ENCODE assay signal across 7 mouse cellular contexts in the genomic region with DNA sequence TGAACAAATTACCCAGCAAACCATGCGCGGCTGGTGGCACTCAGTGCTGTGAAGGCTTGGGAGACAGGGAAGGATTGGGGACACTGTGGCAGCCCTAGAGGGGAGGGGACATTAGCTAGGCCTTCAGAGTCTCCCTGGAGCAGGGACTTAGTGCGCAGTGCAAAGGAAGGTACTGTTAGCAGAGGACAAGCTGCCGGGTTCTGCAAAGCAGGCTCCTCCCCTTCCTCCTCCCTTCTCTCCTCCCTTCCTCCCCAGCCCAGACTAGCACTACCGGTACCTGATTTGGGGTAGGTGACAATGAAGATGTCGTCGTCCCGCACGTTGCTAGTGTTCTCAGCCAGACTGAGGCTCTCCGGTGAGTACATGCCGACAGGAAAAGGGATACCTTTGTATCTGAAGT. TPM values are rescaled to one million over a fixed set of nuclear protein-coding genes. Genes with fewer than 3 reads are reported as not detected.
A peak's percentile ranks its signal among the peaks of the same experiment; 100 is the strongest.
DNase-seq lines count a peak whose midpoint lies in the region; ATAC-seq lines count a peak whose summit lies in the region.

No protein-coding gene starts in this region.

- peak overlapping the region; percentile 24 for H3K4me3 ChIP-seq in embryonic facial prominence, embryonic 12.5 days
- H3K4me3 ChIP-seq in midbrain, embryonic 15.5 days: 0 out of 2 replicates have a peak overlapping the region, but pooled peaks have one; percentile 9

- H3K9ac ChIP-seq in embryonic facial prominence, embryonic 12.5 days: no peak overlapping the region
- H3K9ac ChIP-seq in midbrain, embryonic 15.5 days: no peak overlapping the region

- no peaks in the 10 kb centered on the region for H3K36me3 ChIP-seq in embryonic facial prominence, embryonic 12.5 days
- H3K36me3 ChIP-seq in midbrain, embryonic 15.5 days (replicated peaks): no peaks in the 10 kb centered on the region

- peak; percentile 44 to 47 for DNase-seq in lung, adult 18-20 months
- DNase-seq in lung, postnatal 4 days: no peak
- peak; percentile 90 for DNase-seq in induced T-regulatory cell, adult 2 months (ENCODE audit: low read depth)
- no peak for DNase-seq in cerebellum, adult 11 months
- no peak for DNase-seq in frontal cortex, postnatal 25 days (ENCODE audit: low spot score in 2 of 2)

- no peak overlapping the region for H3K27ac ChIP-seq in embryonic facial prominence, embryonic 12.5 days
- H3K27ac ChIP-seq in midbrain, embryonic 15.5 days: no peak overlapping the region

- no peaks in the 10 kb centered on the region for H3K4me1 ChIP-seq in embryonic facial prominence, embryonic 12.5 days
- no peaks in the 10 kb centered on the region for H3K4me1 ChIP-seq in midbrain, embryonic 15.5 days

- WGBS in embryonic facial prominence, embryonic 12.5 days: 34% methylated on average over 11 of the region's 11 CpGs
- WGBS in midbrain, embryonic 15.5 days: 39% methylated on average over 11 of the region's 11 CpGs

- peaks cover 2% of the 10 kb centered on the region; the same call in 1 of the 2 replicates for H3K9me3 ChIP-seq in embryonic facial prominence, embryonic 12.5 days
- H3K9me3 ChIP-seq in midbrain, embryonic 15.5 days: no peaks in the 10 kb centered on the region

- ATAC-seq in embryonic facial prominence, embryonic 12.5 days (ENCODE audit: insufficient number of reproducible peaks, insufficient read depth, low FRiP score, low TSS enrichment): no peak
- no peak for ATAC-seq in midbrain, embryonic 15.5 days (replicated peaks)

- peak overlapping the region; percentile 42 for H3K4me2 ChIP-seq in embryonic facial prominence, embryonic 12.5 days (replicated peaks)
- peak overlapping the region; percentile 12; the same call in 1 of the 2 replicates for H3K4me2 ChIP-seq in midbrain, embryonic 15.5 days

- no peaks in the 10 kb centered on the region for H3K27me3 ChIP-seq in embryonic facial prominence, embryonic 12.5 days
- H3K27me3 ChIP-seq in midbrain, embryonic 15.5 days (replicated peaks): no peaks in the 10 kb centered on the region

RNA-seq across cellular contexts. Expression of a gene that starts 16.2 kb away (rescaled TPM):
- polyA plus RNA-seq in embryonic facial prominence, embryonic 12.5 days (2016; fragmentation: Nextera tagmentation; extraction: Ambion mirVana): not detected in 2 replicates
- polyA plus RNA-seq in midbrain, embryonic 15.5 days (2015; fragmentation: Nextera tagmentation; extraction: Ambion mirVana): not detected in 2 replicates

RNA-seq across cellular contexts. Expression of a gene that starts 20.8 kb away (rescaled TPM):
- 1.3 TPM in 2 replicates for polyA plus RNA-seq in embryonic facial prominence, embryonic 12.5 days (2016; fragmentation: Nextera tagmentation; extraction: Ambion mirVana)
- 0.54 and 0.74 TPM in 2 replicates for polyA plus RNA-seq in midbrain, embryonic 15.5 days (2015; fragmentation: Nextera tagmentation; extraction: Ambion mirVana)

RNA-seq across cellular contexts. Expression of a gene that starts 24.0 kb away (rescaled TPM):
- polyA plus RNA-seq in embryonic facial prominence, embryonic 12.5 days (2016; fragmentation: Nextera tagmentation; extraction: Ambion mirVana): 34.7 and 35.3 TPM in 2 replicates
- polyA plus RNA-seq in midbrain, embryonic 15.5 days (2015; fragmentation: Nextera tagmentation; extraction: Ambion mirVana): 24.5 and 26.4 TPM in 2 replicates

RNA-seq across cellular contexts. Expression of a gene that starts 26.5 kb away (rescaled TPM):
- 926 and 973 TPM in 2 replicates for polyA plus RNA-seq in embryonic facial prominence, embryonic 12.5 days (2016; fragmentation: Nextera tagmentation; extraction: Ambion mirVana)
- polyA plus RNA-seq in midbrain, embryonic 15.5 days (2015; fragmentation: Nextera tagmentation; extraction: Ambion mirVana): 537 and 538 TPM in 2 replicates

RNA-seq across cellular contexts. Expression of a gene that starts 36.9 kb away (rescaled TPM):
- 6.9 and 11.5 TPM in 2 replicates for polyA plus RNA-seq in embryonic facial prominence, embryonic 12.5 days (2016; fragmentation: Nextera tagmentation; extraction: Ambion mirVana)
- 3.3 and 3.8 TPM in 2 replicates for polyA plus RNA-seq in midbrain, embryonic 15.5 days (2015; fragmentation: Nextera tagmentation; extraction: Ambion mirVana)

Comparison
In these comparisons a context has a peak if more than half of its experiments do, and no peak if none do; other contexts are left out.
1. DNase-seq: peak in lung, adult 18-20 months (2 of 2) and induced T-regulatory cell, adult 2 months (single experiment); none in lung, postnatal 4 days (0 of 2), cerebellum, adult 11 months (single experiment) and frontal cortex, postnatal 25 days (0 of 2).